Mouse (Mus musculus) kidney, postnatal 10 days (tissue): ENCODE data around the gene Ptpn14.
A peak's percentile ranks its signal among the peaks of the same experiment; 100 is the strongest.

Source experiments
- DNase-seq: peaks from one replicate; pipeline ENCODE4 v3.0.0; 2021; ENCODE audit warnings: mixed read lengths

Ptpn14 gene

DNA sequence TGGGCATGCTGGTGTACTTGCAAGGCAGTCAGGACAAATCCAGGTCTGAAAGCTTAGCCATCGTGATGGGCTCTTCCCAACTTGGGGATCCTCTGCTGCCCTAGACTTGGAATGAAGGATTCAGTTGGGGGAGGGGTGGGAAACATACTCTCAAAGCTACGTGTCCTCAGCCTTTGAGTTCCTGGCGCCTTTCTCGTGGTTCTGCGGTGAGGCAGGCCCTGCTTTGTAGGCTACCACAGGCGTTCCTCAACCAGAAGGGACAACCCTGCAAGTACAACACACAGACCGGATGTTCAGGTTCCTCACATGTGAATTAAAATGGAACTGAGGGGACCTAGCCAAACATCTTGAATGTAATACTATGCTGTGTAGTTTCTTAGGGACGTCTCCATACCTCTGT, 89.0 kb downstream of the Ptpn14 start:
- no peak for DNase-seq

DNA sequence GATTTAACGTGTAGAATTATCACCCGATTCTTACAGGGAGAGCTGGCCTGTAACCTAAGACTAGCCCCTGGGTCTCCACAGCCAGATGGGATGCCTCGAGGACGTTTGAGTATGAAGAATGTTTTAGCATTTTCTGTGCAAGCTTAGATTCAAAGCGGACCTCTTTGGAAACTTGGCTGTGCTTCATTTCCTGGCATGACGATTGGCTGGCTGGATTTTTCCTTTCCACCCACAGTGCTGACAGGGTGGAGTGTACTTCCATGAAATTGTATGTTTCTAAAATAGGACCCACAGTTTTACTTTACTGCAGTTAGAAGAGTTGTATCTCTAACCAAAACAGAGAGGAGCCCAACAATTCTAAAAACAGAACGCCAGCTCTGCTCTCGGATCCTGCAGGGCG, 89.7 kb downstream of the Ptpn14 start:
- DNase-seq = peak; percentile 56

DNA sequence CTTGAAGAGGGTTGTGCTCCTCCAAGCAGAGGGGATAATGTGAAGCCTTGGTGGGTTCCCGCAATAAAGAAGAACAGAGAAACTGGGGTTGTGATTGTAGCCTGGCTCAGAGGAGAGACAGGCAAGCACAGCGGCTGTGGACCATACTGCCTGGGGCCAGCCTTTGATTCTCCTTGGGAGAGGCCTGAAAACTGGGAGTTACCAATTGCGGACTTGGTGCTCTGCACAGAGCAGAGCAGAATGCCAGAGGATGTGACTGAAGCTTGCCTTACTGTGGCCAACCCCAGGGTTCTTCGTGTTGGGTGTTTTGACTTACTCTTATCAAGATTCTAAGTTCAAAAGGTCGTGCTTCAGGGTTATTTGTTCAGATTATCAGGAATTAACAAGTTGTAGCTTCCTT, 92.0 kb downstream of the Ptpn14 start:
- no peak for DNase-seq

DNA sequence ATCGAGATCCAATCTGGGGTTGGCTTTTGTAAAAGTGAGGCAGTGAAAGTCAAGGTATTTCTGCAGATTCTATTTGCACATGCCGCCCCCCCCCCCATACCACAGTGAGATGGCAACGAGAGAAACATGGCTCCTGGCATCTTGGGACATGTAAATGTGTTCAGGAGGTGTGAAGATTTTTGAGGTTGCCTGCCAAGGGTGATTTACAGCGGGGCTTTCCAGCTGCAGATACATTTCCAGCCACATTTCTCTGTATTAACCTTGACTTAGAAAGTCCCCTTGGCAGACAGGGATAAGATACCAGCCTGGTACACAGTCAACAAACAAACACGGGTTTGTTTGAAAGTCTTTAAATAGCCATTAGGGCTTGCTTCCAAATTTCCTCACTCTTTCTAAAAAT, 96.4 kb downstream of the Ptpn14 start:
- no peak for DNase-seq

DNA sequence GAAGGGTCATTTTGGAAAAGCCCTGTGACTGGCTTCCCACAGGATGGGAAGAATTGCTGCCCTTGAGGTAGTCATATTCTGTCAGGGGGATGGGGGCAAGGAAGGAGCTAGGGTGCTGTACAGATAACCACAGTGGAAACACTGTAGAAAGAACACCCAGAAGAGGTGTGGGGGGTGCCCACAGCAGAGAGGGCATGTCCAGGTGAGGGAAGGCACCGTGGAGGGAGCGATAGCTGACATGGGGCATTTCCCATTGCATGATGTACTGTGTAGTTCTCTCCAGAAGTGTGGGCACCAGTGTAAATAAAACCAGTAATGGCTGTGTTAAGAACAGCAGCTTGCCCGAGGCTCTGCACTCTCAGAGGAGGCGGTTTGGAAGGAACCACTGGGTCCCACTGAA, 102.3 kb downstream of the Ptpn14 start:
- no peak for DNase-seq

DNA sequence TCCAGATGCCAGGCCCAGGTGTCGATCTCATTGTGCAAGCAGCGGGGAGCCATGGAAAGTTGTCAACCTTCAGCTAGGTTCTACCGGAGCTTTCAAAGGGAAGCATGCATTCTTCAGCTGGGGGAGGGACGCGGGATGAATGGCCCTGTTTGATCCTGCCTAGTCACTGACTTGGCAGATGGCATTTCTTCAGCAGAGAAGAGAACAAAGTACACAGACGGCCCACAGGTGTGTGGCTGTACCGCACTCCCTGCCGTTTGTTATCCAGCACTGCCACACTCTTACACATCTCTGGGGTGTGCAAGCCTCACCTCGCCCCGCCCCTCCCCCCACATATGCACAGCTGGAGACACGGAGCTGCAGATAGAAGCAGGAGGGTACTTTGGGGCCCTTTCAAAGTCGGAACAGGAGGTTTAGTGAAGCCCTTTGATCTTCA, 102.7 kb downstream of the Ptpn14 start:
- peak; percentile 37 for DNase-seq

DNA sequence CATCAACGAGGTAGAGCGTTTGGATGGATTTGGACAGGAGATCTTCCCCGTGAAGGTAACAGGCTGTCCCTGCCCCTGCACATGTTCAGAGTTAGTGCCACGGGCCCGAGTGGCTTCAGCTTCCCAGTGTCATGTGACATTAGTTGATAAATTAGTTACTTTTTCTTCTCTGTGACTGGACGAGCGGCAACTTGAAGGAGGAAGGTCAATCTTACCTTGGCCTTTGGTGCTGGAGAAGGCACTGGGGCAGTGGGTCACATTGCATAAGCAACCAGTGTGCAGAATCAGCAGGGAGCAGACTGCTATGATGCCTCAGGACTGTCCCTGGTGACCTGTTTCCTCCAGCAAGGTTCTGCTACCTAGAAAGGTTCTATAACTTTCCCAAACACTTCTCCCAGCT, 105.3 kb downstream of the Ptpn14 start:
- DNase-seq = no peak

DNA sequence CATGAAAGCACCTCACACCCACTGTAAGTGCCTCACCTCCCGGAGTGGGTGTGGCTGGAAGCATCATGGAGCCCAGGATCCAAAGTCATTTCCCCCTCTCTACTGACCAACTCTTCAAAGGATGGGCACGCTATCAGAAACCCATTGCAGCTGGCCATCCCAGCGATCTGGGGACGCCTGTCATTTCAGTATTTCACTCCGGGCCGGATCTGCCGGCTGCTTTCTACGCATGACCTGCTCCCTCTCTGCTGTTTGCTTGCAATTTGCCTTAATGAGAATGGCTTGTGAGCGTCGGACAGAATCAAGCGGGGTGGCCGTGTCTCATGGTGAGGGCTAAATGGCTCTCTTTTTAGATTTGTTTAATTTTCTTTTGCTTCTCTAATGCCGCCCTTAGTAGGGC, 106.1 kb downstream of the Ptpn14 start:
- DNase-seq = no peak

DNA sequence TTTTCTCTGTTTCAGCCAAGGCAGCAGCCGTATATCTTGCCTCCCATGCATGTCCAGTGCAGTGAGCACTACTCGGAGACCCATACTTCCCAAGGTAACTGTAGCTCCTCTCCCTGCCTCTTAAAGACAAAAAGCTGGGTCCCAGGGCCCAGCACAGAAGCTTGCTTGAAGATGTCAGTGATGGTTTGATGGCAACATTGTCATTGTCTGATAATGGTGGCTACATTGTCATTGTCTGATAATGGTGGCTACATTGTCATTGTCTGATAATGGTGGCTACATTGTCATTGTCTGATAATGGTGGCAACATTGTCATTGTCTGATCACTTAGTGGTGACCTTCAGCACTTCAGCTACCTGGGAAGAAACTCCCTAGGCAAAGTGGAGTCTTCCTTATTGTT, 118.3 kb downstream of the Ptpn14 start:
- no peak for DNase-seq

DNA sequence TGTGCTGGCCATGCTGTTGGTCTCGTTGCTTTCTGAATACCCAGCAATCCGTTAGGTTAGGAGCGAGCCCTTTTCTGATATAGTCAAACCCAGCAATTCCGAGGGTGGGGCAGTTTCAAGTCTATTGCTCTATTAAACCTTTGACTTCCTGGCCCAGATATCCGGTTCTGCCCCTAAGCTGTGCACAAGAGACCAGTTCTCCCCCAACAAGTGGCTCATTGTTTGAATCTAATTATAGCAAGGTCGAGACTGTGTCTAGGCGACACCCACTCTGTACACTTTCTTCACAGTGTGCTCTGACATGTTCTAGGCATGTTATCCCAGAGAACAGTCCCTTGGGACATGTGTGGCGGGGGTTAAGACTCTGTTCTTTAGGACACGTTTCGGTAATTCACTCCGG, 121.5 kb downstream of the Ptpn14 start:
- no peak for DNase-seq

DNA sequence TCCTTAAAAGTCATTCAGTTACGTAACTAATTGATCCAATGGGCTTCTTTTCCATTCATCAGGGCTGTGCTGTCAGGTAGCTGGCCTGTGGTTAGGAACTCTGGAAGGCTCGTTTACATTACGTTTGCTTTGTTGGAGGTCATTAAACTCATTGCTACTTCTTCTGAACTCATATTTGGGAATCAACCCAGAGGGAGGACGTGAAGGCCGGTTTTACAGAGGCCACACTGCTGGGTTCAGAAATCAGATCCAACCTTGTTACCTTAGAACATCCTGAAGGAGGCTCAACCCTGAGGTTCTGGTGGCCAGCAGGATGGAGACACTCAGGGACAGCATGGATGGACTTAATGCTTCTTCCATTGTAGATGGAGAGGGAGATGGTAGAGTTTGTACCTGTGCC, 124.0 kb downstream of the Ptpn14 start:
- no peak for DNase-seq

DNA sequence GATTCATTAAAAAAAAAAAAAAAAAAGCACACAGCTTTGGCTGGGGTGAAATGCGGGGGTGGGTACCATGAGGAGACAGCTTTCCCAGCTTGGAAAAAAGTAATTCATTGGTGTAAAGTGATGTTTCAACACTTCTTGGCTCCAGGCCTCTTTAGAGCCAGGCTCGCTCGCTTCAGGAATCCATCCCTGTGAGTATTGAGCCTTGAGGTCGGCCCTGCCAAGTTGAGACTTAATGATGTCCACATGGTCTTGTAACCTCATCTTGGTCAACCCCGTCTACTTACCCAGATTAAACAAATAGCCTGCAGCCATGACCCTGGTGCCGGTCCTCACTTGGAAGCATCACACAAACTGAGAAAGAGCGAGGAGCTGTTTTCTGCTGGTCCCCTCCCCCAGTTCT, 124.4 kb downstream of the Ptpn14 start:
- no peak for DNase-seq

DNA sequence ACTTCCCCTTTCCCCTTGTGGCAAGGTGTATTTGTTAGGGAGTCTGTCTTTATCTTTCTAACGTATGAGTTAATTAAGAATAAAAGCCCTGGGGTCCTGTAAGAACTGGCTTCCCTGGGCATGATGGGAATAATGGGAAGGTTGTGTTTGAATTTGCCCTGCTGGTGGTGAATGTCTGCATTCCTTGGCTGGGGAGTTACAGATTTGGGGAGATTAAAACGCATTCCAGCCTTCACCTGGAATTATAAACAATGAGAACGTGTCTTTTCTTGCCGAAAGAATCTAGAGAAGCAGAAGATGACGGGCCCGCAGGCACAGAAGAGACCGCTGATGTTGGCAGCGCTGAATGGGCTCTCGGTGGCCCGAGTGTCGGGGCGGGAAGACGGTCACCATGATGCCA, 126.6 kb downstream of the Ptpn14 start:
- DNase-seq = no peak

DNA sequence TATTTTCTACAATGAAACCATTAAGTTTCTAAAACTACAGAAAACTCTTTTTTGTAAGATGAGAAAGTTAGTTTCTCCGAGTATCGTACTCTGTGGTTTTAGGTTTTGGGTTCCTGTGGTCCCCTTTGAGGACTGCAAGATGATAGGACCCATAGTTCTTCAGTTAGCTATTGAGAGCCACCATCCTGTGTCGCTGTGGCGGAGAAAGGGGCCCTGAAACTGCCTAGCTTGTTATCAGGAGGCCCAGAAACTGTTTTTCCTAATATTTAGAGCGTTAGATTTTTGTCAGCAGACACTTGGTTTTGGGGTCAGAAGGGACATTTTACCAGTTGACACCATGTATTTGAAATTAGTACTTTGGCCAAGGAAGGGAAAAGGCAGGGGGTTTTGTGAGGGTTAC, 127.7 kb downstream of the Ptpn14 start:
- DNase-seq = no peak

DNA sequence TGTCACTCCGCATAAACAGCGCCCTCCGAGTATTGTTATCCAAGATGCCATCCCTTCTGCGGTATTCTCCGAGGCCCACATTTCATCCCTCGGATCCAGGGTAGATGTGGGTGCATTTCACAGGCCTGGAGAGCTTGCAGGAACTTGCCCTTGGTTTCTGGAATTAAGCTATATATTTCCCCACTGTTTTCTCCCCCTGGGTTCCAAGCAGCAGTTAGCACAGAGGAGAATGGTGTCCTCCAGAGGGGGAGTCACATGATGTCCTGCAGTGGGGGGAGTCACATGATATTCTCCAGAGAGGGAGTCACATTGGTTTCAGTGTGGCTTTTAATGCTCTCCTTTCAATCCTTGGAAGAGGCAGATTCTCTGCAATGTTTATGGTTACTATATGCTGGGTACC, 130.3 kb downstream of the Ptpn14 start:
- no peak for DNase-seq

DNA sequence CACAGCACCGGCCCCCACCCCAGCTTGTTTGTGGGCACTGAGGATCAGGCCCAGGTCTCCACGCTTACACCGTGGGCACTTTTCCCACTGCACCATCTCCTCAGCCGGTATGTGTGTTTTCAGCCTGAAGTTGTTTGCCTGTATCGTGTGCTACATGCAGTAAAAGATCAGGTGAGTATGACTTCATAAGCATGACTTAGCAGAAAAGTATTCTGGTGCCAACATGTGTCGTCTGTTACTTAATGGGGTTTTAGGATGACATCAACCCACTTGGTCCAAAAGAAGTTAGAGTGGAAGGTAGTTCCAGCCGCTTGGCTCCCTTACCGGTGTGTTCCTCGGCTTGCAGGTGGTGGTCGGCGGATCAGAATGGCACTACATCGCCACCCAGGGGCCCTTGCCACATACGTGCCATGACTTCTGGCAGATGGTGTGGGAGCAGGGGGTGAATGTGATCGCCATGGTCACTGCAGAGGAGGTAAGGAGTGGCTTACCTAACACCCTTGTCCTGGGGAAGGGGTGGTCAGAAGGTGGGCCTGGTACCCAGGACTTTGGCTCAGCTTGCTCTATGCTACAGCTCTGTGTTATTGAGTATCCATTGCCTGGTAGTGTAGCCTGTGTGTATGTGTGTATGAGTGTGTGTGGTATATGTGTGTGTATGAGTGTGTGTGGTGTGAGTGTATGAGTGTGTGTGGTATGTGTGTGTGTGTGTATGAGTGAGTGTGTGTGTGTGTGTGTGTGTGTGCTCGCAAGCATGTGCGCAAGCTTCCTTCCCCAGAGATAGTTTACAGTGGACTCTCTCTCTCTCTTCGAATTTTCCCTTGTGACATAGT, 132.3 kb downstream of the Ptpn14 start:
- DNase-seq = peak; percentile 50

DNA sequence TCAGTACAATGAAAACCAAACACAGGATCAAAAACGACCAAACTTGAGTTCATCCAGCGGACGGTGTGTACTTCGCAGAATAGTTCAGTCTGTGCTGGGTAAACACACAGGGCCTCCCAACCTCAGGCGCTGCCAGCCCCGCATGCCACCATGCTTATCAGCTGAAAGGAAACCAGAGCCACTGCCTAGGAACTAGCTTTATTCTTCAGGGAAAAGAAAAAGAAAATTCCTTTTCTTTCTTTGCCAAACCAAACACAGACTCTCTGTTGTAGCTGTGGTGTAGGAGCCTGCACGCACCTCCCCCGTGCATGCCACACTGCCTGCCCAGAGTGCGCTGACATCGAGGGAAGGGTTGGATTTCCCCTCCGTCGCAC, 132.9 kb downstream of the Ptpn14 start:
- DNase-seq = no peak

DNA sequence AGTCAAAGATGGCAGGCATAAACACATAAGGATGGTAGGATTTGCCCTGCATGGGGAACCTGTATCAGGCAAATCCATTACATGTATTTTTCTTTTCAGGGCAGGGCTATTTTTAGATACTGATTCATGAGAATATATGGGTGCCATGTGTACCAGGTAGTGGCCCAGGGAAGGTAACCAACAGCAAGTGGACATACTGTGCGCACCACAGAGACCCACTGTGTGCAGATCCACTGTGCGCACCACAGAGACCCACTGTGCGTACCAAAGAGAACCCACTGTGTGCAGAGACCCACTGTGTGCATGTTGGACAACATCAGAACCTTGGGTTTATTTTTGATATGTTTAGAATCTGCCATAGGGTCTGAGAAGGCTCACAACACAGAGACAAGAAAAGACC, 135.7 kb downstream of the Ptpn14 start:
- DNase-seq = no peak

DNA sequence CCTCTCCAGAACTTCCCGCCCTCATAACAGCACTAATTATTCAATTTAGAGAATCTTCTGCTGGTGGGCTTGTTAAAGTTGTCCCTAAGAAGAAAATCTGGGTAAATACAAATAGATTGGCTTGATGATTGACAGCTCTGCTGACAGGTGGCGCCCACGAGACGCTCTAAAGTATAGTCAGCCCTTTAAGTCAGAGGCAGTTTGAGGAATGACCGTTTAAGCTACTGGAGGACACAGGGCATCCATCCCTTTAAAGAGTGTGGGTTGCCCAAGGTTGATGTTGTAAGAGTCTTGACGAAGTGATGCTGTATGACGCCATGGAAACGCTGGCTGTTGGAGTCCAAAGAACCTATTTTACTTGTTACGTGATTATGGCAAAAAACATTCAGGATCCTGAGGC, 136.2 kb downstream of the Ptpn14 start:
- DNase-seq = no peak

DNA sequence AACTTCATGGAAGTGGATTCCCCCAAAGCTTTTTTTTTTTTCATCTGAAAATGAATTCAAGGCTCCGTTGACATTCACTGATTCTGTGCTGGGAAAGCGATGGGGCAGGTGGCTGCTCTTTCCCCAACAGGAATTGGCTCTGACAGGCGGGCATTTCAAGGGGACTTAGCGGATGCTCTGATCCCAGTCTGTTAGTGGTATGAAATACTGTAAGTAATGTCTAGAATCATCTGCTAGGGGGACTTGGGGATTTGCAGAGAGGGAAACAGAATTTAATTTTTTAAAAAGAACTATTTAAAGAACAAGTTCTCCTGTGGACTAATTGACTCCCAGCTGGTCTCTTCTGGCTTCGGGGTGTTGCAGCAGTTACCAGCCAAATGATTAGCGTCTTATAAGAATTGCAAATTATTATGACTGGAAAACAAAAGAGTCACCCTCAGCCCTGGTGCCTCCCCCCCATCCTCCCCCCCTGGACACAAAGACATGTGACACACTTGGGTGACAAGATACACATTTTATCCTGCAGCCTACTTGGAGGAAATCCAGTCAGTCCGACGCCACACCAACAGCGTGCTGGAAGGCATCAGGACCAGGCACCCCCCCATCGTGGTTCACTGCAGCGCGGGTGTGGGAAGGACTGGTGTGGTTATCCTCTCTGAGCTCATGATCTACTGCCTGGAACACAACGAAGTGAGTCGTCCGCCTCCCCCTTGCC, 136.9 kb downstream of the Ptpn14 start:
- DNase-seq = no peak

DNA sequence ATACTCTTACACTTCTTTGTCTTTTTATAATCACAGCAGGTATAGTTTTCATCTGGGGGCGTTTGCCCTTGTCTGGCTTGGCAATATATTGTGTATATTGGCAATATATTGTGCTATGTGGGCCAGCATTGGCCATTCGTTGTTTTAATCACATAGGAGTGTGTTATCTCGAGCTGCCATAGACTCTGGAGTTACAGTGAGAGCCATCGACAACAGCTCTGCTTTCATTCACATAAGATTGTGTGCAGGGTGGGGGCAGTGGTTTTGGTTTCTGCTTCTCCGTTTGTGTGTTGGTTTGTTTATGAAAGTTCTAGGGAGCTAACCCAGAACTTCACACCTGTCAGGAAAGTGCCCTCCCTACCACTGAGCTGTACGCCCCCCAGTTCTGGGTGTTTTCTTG, 138.6 kb downstream of the Ptpn14 start:
- DNase-seq = no peak

DNA sequence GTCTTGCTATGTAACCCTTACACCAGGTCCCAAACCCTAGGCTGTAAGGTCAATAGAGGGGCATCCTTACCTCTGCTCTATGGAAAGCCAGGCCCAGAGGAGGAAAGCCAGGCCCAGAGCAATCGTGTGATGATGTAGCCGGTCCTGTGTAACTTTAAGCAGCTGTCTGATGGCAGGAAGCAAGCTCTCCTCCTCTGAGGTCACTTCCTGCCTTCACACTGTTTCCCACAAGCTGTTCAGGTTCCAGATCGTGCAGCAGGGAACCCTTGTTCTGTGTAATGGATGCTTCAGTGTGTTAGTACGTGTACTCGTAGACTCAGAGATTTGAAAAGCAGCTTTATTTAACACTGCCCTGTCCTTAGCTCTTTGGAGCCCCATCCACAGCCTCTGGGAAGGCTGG, 139.0 kb downstream of the Ptpn14 start:
- no peak for DNase-seq

DNA sequence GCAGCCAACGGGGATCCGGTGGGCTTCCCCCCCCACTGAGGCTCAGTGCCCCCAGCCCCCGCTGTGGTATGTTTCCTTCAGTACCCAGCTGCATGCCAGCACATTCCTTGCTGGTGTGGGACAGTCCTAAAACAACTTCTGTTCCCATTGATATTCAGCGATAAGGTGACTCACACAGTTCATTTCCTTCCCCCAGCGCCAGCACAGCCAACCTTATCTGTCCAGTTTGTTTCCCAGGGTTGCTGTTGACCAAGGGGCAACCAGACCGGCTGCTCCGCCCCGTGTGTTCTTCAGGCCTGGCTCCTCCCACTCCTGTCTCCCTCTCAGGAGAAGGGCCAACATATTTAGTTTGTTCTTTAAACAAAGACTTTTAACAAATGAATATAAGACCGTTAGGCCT, 139.4 kb downstream of the Ptpn14 start:
- DNase-seq = peak; percentile 70

DNA sequence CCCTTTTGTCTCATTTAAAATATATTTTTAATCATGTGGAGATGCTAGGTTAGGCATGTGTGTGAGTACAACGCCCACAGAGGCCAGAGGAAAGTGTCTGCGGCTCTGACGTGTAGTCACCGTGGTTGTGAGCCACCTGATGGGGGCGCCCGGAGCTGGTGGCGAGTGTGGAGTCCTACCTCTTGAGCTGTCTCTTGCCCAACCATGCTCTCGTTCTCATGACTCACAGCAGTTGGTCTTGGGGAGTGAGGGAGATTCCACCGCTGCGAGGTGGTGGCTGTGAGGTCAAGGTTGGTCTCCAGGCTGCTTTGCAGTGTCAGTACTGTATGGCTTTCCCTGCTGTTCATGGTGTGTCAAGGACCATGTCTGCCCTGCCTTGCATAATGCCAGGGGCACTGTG, 140.0 kb downstream of the Ptpn14 start:
- peak; percentile 40 for DNase-seq
